Mouse (Mus musculus) forebrain, postnatal 0 days (tissue): ENCODE measurements around the gene Olfr307. TPM values are rescaled to one million over a fixed set of nuclear protein-coding genes. Genes with fewer than 3 reads are reported as not detected.

ENCODE experiments used
- ATAC-seq: fragments of 200-750 bp; cut with Nextera tagmentation; 2 replicates; pipeline ENCODE4 v1.8.0; 2017; ENCODE audit warnings: mild to moderate bottlenecking, moderate library complexity
- DNase-seq: peaks from one replicate; pipeline ENCODE4 v3.0.0-alpha.2; 2015
- H3K27ac ChIP-seq: fragments of 300-500 bp; sonication (generic); 2 replicates; pipeline ENCODE4 v1.5.1; 2014; ENCODE audit warnings: low read depth, mild to moderate bottlenecking, antibody characterized with exemption, low read length, moderate library complexity, mixed read lengths
- H3K27me3 ChIP-seq: fragments of 300-500 bp; sonication (generic); 2 replicates; pipeline ENCODE4 v1.6.1; 2014; ENCODE audit warnings: mild to moderate bottlenecking, low read length, mixed read lengths; ENCODE audit not compliant: insufficient read depth
- H3K36me3 ChIP-seq: fragments of 300-500 bp; sonication (generic); 2 replicates; pipeline ENCODE4 v1.6.1; 2014; ENCODE audit warnings: mild to moderate bottlenecking, moderate library complexity; ENCODE audit not compliant: insufficient read depth
- H3K4me1 ChIP-seq: fragments of 300-500 bp; sonication (generic); 2 replicates; pipeline ENCODE4 v1.6.1; 2014; ENCODE audit warnings: antibody characterized with exemption; ENCODE audit not compliant: insufficient read depth
- H3K4me2 ChIP-seq: fragments of 300-500 bp; sonication (generic); 2 replicates; pipeline ENCODE4 v1.6.1; 2014; ENCODE audit warnings: low read depth, mild to moderate bottlenecking, moderate library complexity
- H3K4me3 ChIP-seq: fragments of 300-500 bp; sonication (generic); 2 replicates; pipeline ENCODE4 v1.5.1; 2014; ENCODE audit warnings: low read depth, low read length, mixed read lengths
- H3K9ac ChIP-seq: fragments of 300-500 bp; sonication (generic); 2 replicates; pipeline ENCODE4 v1.6.1; 2014; ENCODE audit warnings: mild to moderate bottlenecking
- H3K9me3 ChIP-seq: fragments of 300-500 bp; sonication (generic); 2 replicates; pipeline ENCODE4 v1.6.1; 2016; ENCODE audit warnings: low read length
- CTCF ChIP-seq: sonication (generic); IDR thresholded peaks from 2 replicates; pipeline ENCODE4 v1.5.1; 2016; ENCODE audit warnings: antibody characterized with exemption, control low read depth, low read depth
- WGBS: fragments of 180-500 bp; shearing (Covaris S2); extraction: QIAGEN DNeasy Blood & Tissue Kit; methylation state at CpG from one replicate; pipeline ENCODE4 v1.1.7; 2014; 5-methylcytosine and 5-hydroxymethylcytosine counted together
- microRNA-seq, 2 experiments: library from miRNA; unstranded; fragments of <30 nt; microRNA quantifications; one replicate each; pipeline ENCODE4; 2016
- polyA plus RNA-seq: library from polyadenylated mRNA; unstranded; fragments of >200 nt; fragmentation: Nextera tagmentation; extraction: Ambion mirVana; gene quantifications from 2 replicates; pipeline ENCODE4 v1.2.1, GENCODE M21; 2015
- total RNA-seq: library from RNA; depleted of rRNA; stranded (reverse); fragments of >200 nt; gene quantifications from 2 replicates; pipeline ENCODE4 v1.2.3, GENCODE M21; 2014; rRNA removed

Olfr307 gene
- total and polyA plus RNA-seq, 2 experiments from 2014 or later: not detected

DNA sequence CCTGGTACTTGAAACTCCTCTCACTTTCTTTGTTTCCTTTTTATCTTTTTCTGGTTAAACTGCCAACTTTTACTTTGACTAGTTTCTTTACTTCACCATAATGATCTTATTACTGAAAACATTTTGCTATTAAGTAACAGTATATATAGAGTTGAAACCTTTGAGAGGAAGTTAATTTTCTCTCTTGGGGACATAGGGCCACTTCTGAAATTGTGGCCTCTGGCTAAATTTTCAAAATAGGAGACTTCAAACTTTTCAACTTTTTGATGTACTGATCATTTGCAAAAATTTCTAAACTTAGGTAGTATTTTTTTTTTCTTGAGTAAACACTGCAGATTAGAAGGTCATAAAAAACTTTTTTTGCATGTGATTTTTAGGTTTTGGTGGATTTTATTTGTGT is 11.9 kb downstream of the Olfr307 start, which contains the start of gene Olfr308:
Gene Olfr308, minus strand, starts transcription at position 101 of the 400 bp plus-strand sequence.
- Histone ChIP-seq H3K27me3 (no peaks in the 10 kb centered on the region), H3K27ac (no peak within 1 kb of the TSS), H3K4me3 (no peak within 1 kb of the TSS), H3K9ac (no peak within 1 kb of the TSS), H3K9me3 (no peaks in the 10 kb centered on the region), H3K4me2 (no peak within 1 kb of the TSS), H3K36me3 (no peaks in the 10 kb centered on the region), H3K4me1 (no peaks in the 10 kb centered on the region)
- no peak for ATAC-seq
- DNase-seq: no peak
- no peak for TF ChIP-seq CTCF

DNA sequence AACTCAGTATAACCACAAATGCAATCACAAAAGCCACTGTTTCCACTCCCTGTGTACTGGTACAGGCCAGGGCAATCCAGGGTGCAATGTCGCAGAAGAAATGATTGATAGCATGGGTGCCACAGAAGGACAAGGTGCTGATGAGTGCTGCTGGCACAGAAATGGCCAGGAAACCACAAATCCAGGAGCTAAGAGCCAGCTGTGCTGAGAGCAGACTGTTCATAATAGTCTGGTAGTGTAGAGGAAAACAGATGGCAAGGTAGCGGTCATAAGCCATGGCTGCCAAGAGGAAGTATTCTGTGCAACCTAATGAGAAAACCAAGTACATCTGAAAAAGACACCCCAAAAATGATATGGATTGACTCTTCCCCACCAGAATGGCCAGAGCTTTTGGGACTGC is 16.1 kb downstream of the Olfr307 start:
- WGBS: 95% methylated on average over 2 of the region's 2 CpGs
- DNase-seq (no peak), ATAC-seq (no peak)
- Histone ChIP-seq H3K36me3 (no peaks in the 10 kb centered on the region), H3K4me2 (no peak overlapping the region), H3K27me3 (no peaks in the 10 kb centered on the region), H3K9ac (no peak overlapping the region), H3K27ac (no peak overlapping the region), H3K4me1 (no peaks in the 10 kb centered on the region), H3K4me3 (no peak overlapping the region), H3K9me3 (no peaks in the 10 kb centered on the region)
- TF ChIP-seq CTCF: no peak

DNA sequence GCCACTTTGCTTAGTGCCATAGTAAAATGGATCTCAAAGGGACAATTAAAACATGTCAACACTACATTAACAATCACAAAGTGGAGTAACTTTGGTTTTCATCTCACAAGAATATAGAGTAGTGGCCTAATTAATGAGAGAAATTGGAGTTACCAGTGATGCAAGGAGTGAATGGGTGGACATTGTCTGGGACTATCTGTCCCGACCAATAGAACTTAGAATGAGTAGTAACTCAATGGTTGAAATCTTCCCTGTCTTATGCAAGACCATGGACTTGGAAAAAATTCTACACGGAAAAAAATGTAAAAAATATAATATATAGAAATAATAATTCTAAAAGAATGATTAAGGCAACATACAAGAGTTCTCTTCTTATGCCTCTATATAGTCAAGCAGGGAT is 23.8 kb downstream of the Olfr307 start, which contains the start of gene Olfr309:
Gene Olfr309, minus strand, starts transcription at position 101 of the 400 bp plus-strand sequence.
- ATAC-seq: no peak
- DNase-seq: no peak
- WGBS: 76% methylated on average over 2 of the region's 2 CpGs
- Histone ChIP-seq H3K27ac (no peak within 1 kb of the TSS), H3K4me1 (no peaks in the 10 kb centered on the region), H3K4me2 (no peak within 1 kb of the TSS), H3K27me3 (no peaks in the 10 kb centered on the region), H3K36me3 (no peaks in the 10 kb centered on the region), H3K4me3 (no peak within 1 kb of the TSS), H3K9ac (no peak within 1 kb of the TSS), H3K9me3 (no peaks in the 10 kb centered on the region)
- TF ChIP-seq CTCF: no peak

Small RNA genes within 50 kb of the gene (microRNA-seq; reads per million reads assigned to microRNA genes)
- 0 reads per million in 2 experiments for gene Gm23192

Other genes starting within 250 kb of the Olfr307 start
- not detected in 2 replicates for gene Vmn2r75, start 165.8 kb downstream of the Olfr307 start, total RNA-seq
- gene Vmn2r75, start 165.8 kb downstream of the Olfr307 start, polyA plus RNA-seq: not detected in 2 replicates
- gene Vmn2r76, start 91.3 kb downstream of the Olfr307 start, total RNA-seq: not detected in 2 replicates
- gene Vmn2r76, start 91.3 kb downstream of the Olfr307 start, polyA plus RNA-seq: not detected in 2 replicates
- not detected in 2 replicates for gene Olfr310, start 60.4 kb downstream of the Olfr307 start, total RNA-seq
- not detected in 2 replicates for gene Olfr310, start 60.4 kb downstream of the Olfr307 start, polyA plus RNA-seq
- not detected in 2 replicates for gene Olfr309, start 23.9 kb downstream of the Olfr307 start, total RNA-seq
- not detected in 2 replicates for gene Olfr309, start 23.9 kb downstream of the Olfr307 start, polyA plus RNA-seq
- not detected in 2 replicates for gene Olfr308, start 12.0 kb downstream of the Olfr307 start, total RNA-seq
- gene Olfr308, start 12.0 kb downstream of the Olfr307 start, polyA plus RNA-seq: not detected in 2 replicates
- gene Olfr305, start 29.3 kb upstream of the Olfr307 start, total RNA-seq: not detected in 2 replicates
- gene Olfr305, start 29.3 kb upstream of the Olfr307 start, polyA plus RNA-seq: not detected in 2 replicates
- gene Olfr304, start 49.1 kb upstream of the Olfr307 start, total RNA-seq: not detected in 2 replicates
- gene Olfr304, start 49.1 kb upstream of the Olfr307 start, polyA plus RNA-seq: not detected in 2 replicates
- gene Olfr303, start 60.2 kb upstream of the Olfr307 start, total RNA-seq: not detected in 2 replicates
- gene Olfr303, start 60.2 kb upstream of the Olfr307 start, polyA plus RNA-seq: not detected in 2 replicates
- not detected in 2 replicates for gene Olfr301, start 66.3 kb upstream of the Olfr307 start, total RNA-seq
- not detected in 2 replicates for gene Olfr301, start 66.3 kb upstream of the Olfr307 start, polyA plus RNA-seq
- not detected in 2 replicates for gene Olfr299, start 122.3 kb upstream of the Olfr307 start, total RNA-seq
- not detected in 2 replicates for gene Olfr299, start 122.3 kb upstream of the Olfr307 start, polyA plus RNA-seq
- not detected in 2 replicates for gene Olfr298, start 154.9 kb upstream of the Olfr307 start, total RNA-seq
- gene Olfr298, start 154.9 kb upstream of the Olfr307 start, polyA plus RNA-seq: not detected in 2 replicates
- not detected in 2 replicates for gene Olfr297, start 182.4 kb upstream of the Olfr307 start, total RNA-seq
- gene Olfr297, start 182.4 kb upstream of the Olfr307 start, polyA plus RNA-seq: not detected in 2 replicates
- gene Olfr295, start 246.3 kb upstream of the Olfr307 start, total RNA-seq: not detected in 2 replicates
- gene Olfr295, start 246.3 kb upstream of the Olfr307 start, polyA plus RNA-seq: not detected in 2 replicates